Mouse (Mus musculus): ENCODE data around the gene Acer3. TPM values are rescaled to one million over a fixed set of nuclear protein-coding genes. Genes with fewer than 3 reads are reported as not detected.
A peak's percentile ranks its signal among the peaks of the same experiment; 100 is the strongest.

Acer3 gene
- total RNA-seq, 4 experiments from 2014 or later = 25.1 to 27.2 (median 25.5) TPM

DNA sequence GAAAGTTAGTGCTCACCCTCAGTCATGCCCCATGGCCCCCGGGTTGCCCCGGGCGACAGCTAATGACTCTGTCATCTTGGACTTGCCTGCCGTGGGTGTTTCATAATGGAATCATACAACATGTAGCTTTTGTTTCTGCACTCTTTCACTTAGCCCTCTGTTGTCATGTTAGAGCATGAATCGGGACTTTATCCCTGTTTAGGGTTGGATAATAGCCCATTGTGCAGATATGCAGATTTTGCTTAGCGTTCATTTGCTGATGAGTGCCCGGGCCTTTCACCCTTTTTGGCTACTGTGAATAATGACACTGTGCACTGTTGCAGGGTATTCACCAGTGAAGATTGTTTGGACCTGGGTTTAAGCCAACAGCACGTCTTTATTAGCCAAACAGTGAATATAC, 134.4 kb downstream of the Acer3 start:
- DNase-seq (ENCODE audit: low spot score in 2 of 2) = peak in 1 of 2 experiments; percentile 52

DNA sequence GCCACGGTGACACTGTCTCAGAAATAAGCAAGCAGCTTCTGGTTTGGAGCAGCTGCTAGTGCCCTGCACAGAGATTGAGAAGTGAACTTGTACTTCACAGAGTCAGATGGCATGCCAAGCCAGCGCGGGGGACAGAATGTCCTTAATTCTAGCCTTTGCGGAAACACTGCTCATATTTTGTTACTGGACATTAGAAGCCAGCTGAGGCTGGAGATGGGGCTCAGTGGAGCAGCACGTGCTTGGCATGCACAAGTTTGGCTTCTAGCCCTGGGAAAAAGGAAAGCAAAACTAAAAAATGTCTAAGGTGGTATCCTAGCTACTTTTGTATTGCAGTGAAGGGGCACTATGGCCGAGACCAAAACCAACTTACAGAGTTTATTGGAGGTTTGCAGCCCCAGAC, 135.7 kb downstream of the Acer3 start:
- no peak for DNase-seq (ENCODE audit: low spot score in 2 of 2)

DNA sequence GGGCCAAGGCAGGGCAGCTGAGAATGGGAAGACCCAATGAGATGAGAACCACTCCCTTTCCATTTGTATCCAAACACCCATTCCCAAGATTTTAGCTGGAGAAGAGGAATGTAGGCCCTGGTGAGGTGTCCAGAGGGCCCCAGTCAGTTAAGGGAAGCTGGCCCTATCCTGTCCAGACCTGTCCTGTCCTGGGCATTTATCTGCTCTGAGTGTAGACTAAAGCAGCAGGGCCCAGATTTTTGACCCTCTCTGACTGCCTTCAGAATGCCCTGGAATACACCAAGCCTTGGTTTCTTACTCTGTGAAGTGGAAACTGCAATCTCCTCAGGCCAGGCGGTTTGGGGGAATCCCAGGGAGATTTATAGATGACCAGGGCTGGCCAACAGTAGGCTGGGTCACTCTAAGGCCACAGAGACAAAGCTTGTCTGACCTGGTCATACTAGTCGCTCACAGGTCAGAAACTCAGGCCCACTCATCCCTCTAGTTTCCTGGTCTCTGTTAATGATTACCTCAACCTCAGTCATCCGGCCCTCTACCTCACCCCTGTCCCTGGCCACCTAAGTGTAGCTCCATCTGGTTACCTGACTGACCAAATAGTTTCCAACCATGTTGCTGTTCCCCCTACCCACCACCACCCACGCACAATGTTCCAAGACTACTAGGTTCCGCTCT, 142.3 kb downstream of the Acer3 start:
- no peak for DNase-seq (ENCODE audit: low spot score in 2 of 2)

DNA sequence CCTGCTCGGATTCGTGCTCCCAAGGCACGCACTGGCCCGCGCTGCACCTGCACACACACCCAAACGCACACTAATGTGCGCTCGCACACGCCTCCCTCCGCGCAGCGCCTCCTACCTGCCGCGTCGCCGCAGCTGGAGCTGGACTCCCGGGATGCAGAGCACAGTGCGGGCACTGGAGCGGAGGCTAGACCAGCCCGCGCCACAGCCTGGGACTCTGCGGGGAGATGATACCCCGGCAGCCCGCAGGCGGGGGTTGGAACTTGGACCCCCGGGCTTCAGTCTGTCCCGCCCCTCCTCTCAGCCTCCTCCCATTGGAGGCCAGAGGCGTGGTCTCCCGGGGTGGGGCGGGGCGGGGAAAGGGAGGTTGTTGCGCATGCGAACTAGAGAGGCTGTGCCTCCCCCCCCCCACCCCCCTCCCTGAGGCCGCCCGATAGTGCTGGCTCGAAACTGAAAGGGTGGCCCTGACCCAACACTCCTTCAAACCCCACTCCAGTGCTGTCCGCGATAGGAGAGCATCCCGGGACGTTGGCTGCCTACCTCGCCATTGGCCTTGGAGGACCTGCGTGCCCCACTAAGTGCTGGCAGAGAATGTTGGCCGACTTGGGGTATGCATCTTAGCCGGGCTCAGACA, 143.0 kb downstream of the Acer3 start, which contains the start of gene Capn5:
TSS of gene Capn5 (minus strand) at position 346 of the 631 bp plus-strand sequence.
- peak in 1 of 2 experiments; percentile 50 for DNase-seq (ENCODE audit: low spot score in 2 of 2)

DNA sequence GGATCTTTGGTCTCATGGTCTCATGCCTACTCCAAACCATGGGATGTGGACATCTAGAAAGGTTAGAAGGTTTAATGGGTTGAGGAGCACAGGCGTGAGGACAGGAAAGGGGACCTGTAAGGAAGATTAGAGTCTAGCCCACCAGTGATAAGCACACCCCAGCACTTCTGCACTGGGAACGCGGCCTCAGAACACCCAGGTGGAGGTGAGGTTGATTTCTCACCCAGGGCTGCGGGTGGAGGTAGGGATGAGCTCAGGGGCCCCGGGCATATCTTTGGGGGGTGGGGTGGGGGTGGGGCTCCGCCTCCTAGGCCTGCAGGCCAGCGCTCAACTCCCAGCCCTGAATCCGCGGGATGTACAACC, 143.5 kb downstream of the Acer3 start:
- no peak for DNase-seq (ENCODE audit: low spot score in 2 of 2)

DNA sequence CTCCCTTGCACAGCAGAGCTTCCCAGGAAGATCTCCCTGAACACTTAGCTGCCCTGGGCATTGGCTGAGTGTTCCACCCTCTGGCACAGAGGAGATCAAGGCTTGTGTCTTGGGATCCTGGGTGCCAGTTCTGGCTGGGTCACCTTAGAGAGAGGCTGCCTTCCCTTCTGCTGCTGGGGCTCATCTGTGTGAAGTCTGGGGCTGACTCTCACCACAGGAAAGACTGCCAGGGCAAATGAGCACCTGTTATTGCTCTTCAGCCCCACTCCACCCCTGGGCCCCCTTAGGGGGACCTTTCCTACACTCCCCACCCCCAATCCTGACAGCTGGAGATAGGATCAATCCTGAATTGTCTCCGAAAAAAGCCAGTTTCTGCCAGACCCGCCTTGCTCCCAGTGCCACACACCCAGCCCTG, 143.9 kb downstream of the Acer3 start:
- DNase-seq (ENCODE audit: low spot score in 2 of 2) = no peak

DNA sequence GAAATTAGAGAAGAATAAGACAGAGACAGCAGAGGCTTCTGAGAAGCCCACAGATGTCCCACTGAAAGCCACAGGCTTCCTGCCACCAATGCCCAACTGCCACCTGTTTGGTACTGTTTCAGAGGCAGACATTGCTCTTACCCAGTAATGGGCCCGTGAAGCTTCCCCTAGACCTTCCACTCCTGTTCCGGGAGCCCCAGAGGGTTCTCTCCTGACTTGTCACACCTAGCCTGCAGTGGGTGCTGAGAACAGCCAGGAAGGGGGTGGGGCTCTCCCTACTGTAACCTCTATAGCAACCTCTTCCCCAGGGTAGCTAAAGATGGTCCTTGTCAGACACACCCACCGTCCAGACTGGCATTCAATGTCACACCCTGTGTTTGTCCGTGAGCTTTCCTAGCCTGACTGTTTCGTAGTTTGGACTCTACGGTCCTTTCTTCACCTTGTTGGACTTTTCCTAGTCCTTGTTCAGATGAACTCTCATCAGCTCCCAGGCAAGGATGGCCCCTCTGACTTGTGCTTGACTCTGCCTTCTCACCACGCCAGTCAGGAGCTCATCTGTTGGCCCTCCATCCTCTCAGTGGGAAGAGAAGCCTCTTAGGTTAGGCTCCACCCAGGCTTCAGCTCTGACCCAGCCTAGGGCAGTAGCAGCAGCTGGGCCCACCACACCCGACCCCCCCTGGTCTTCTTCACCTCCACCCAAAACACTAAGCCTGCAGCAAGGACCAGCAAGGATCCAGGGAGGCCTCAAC, 144.5 kb downstream of the Acer3 start:
- DNase-seq (ENCODE audit: low spot score in 2 of 2) = no peak

DNA sequence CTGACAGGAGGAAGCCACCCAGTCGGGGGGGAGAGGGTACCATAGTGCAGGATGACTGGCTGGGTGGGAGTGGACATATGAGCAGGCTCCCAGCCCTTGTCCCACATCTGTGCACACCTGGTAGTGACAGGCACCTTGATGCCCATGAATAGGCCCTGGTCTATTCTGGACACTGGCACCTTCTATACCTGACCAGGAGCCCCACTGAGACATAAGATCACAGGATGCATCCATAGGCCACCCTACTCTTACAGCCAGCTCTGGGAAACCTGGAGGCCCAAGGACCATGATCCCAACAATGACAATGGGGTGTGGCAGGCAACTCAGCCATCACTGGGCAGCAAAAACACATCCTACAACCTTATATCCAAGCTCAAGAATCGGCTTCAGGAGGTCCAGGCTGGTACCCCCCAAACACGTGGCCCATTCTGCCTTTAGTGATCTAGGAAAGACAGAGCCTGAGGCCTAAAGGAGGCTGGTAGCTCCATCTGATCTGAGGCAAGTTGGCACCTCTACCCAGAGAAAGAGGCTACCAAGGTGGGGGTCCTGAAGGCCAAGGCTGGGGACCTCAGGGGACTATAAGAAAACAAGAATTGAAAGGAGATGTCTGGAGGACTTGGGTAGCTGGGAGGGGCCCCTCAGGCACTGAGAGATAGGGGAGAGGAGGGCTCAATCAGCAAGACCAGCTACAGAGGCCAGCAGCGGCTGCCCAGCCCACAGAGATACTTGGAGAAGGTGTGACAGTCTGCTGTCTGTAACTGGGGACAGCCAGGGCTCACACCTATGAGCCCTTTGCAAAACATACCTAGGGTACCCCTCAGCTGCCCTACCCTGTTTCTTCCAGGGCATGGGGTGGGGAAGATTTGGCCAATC, 145.9 kb downstream of the Acer3 start:
- no peak for DNase-seq (ENCODE audit: low spot score in 2 of 2)

DNA sequence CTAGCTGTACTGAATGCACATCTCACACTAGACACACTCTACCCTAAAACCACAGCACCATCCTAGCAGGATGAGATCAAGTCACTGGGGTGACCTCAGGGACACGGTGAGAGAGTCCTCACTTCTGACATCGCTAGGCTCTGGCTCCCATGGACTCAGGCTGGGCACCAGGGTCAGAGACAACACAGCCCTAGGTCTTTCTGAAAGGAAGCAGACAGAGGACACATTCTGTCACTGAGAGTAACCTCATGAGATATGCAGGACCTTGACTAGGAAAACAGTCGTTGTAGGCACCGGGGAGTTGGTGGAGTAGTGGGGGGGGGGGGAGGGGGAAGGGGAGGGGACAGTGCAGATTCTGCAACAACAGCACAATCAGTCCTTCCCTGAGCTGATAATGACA, 147.6 kb downstream of the Acer3 start:
- no peak for DNase-seq (ENCODE audit: low spot score in 2 of 2)

DNA sequence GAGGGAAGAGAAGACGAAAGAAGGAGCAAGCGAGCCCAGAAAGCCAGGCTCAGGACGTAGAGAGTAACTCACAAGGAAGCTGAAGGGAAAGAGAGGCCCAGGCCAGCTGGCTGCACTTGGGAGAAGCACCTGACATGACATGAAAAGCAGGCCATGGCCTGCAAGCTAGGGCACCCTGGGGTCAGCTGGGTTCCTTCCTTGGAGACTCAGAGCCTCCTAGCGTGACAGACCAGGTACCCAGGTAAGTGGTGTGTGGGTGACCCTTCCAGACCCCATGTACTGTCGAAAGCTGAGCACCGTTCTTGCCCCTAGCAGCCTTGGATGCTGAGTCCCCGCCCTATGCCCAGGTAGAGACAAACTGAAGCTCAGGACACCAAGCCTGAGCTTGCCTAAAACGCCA, 148.3 kb downstream of the Acer3 start:
- no peak for DNase-seq (ENCODE audit: low spot score in 2 of 2)

DNA sequence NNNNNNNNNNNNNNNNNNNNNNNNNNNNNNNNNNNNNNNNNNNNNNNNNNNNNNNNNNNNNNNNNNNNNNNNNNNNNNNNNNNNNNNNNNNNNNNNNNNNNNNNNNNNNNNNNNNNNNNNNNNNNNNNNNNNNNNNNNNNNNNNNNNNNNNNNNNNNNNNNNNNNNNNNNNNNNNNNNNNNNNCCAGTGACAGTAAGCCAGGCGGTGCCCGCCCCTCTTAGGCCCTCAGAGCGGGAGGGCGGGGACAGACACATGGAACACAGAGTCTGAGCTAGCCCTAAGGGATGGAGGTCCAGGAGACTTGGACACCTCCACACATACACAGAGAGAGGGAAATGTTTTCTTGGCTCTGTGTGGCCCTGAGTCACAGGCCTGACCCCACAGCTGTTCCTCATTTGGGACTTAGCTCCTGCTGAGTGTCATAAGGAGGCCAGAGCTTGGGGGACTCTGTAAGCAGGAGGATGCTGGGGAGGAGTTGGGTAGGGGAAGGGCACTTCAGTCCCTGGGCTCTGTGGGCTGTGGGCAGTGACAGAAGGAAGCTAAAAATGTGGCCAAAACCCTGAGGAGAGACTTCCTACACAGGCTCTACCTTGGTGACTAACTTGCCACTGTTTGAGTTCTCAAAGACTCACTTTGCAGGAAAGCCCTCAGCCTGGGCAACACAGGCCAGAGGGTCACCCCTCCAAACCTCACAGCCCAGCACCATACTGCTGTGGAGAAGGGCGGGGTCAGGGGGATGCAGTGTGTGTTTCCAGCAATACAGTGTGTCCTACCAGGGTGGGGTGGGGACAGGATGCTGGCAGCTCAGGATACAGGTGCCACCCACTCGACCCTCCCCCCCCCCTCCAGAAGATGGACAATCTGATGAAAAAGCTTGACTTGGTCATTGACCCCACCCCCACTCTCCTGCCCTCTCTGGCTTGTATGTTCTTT, 149.6 kb downstream of the Acer3 start:
- peak in 1 of 2 experiments; percentile 49 for DNase-seq (ENCODE audit: low spot score in 2 of 2)

DNA sequence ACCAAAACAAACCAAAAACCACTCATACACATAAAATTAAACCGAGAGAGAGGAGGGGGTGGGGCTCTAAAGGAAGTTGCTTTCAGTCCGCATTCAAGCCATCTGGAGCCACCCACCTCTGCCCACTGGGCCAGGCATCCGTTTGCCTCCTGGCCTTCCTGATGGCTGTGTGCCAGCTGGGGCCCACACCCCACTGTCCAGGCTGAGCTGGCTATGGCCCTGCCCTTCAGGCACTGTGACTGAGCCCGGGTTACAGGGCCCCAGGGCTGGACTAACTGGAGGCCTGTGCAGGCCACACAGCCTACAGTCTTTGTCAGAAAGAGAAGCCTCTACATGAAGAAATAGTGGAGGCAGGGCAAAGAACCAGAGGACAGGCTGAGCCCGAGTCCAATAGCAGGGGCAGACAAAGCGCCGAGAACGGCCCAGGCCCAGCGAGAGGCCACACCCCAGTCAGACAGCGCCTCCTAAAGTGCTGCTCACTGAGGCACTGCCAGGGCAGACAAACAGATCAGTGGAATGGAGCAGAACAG, 155.9 kb downstream of the Acer3 start:
- no peak for DNase-seq (ENCODE audit: low spot score in 2 of 2)

DNA sequence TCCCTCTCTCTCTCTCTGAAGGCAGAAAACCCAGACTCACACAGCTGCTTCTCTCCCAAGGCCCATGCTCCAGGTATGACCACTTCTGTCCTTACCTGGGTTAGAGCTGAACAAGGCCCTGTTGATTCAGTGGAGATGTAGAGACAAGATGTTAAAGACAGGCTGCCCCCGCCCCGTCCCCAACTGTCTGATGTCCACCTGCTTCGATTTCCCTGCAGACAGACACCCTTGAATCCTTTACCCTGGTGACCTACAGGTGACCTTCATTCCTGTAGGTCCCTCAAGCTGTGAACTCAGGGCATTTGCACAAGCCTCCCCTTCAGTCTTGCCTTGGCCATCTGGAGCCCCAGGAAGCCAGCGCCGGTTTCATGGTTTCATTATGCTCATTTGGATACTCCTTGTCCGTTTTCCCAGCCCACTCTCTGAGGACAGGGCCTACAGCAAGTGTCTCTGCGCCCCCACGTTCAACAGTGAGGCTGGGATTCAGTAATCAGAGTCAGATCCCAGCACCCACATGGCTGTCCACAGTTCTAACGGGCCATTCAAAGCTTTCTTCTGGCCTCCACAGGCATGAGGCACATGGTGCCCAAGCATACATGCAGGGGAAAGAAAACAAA, 156.5 kb downstream of the Acer3 start:
- no peak for DNase-seq (ENCODE audit: low spot score in 2 of 2)

DNA sequence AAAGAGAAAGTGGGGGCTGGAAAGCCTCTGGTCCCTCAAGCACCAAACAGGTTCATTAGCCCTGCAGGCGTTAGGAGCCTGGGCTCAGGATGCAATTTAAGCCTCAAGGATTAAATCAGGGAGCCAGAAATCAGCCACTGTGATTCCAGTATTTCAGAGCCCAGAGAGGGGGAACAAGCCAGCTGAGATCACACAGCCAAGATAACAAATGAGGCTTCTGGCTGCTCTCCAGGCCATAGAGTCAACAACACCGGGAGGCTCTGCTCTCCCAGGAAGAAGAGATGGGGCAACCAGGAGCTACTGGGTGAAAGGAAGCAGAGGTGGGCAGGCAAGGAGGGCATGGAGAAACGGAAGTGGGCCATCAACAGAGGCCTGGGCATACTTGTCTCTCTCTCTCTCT, 157.3 kb downstream of the Acer3 start:
- DNase-seq (ENCODE audit: low spot score in 2 of 2) = no peak

DNA sequence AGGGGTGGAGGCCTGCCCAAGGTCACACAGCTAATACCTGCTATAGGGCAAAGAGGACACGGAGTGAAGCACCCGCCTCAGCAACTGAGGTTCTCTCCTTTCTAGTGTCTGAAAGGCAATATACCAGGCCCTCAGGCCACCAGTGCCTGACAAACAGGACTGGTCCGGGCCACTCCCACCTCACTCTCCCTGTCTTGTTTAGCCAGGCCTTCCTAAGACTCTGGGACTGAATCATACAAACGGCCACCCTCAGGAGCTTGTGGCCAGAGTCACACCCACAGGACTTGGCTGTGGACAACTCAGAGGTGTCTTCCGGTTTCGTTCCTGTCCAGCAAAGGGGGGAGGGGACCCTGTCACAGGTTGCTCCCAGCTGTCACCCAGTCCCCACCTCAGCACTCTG, 158.8 kb downstream of the Acer3 start:
- DNase-seq (ENCODE audit: low spot score in 2 of 2) = no peak

DNA sequence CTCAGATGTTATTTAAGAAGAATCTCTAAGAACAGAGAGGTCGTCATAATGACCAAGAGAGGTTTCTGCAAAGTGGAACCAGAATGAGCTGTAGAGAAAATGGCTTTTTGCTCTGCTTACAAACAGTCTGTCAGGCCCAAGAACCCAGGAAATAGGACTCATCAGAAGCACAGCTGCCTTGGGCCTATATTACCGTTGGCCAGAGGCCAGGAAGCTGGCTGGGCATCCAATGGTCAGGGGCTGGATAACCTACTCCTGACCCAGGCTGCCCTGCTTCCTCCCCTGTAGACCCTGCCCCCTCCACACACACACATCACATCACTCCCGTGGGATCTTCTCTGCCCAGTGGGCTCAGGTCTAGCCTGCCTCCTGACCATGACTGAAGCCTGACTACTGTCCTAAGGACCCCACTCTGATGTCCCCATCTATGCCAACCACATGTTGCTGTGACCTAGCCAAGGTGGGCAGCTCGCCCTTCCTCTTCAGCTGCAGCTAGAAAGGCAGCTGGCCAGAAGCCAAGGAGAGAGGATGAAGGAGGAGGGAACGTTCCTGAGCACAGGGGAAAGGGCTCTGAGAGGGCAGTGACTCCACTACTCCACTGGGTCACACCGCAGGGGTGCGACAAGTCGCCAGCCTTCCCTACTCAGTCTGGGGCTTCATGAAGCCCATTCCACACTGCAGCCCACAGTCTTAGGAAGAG, 160.8 kb downstream of the Acer3 start:
- no peak for DNase-seq (ENCODE audit: low spot score in 2 of 2)

DNA sequence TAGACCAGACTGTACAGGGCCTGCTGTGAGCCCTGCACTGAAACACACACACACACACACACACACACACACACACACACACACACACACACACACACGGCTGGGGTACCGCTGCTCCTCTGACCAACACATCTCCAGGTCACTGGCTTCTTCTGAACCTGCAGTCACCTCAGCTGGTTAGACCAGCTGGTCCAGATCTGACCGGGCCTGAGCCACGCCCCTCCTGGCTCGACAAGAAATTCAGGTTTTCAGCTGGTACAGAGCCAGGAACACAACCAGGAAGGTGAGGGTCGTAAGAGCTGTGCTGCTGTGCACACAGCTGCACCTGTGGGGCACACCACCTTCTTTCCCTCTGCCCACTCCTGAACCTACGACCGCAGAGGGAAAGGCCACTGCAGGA, 162.5 kb downstream of the Acer3 start:
- DNase-seq (ENCODE audit: low spot score in 2 of 2) = no peak

DNA sequence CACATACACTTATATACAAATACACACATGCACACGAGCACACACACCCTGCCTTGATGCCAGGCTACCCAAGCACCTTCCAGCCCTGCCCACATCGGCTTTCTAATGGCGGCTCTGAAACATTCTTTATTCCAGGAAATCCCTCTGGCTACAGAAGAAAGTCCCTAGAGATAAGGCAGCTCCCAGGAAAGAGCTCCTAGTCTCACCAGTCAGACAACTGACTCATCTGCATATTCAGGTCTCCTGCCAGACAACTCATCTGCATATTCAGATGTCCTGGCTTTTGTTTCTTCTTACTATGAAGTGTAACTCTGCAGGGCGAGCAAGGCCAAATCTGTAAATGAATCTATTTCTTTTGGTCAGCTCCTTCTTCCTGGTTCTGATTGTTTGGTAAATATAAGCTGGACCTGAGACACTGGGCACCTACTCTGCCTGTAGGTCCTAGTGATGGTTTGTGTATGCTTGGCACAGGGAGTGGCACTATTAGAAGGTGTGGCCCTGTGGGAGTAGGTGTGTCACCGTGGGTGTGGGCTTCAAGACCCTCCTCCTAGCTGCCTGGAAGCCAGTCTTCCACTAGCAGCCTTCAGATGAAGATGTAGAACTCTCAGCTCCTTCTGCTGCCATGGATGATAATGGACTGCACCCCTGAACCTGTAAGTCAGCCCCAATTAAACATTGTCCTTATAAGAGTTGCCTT, 163.2 kb downstream of the Acer3 start:
- DNase-seq (ENCODE audit: low spot score in 2 of 2) = no peak

Data from left cerebral cortex, adult 8-10 months (tissue).